Mouse (Mus musculus) brain, embryonic 14.5 days (tissue): ENCODE results near the gene Gm3417.

Experiments
- CTCF ChIP-seq: fragments of 200-500 bp; IDR thresholded peaks from 2 replicates; pipeline ENCODE4 v1.5.1; 2012; ENCODE audit warnings: inconsistent platforms, mild to moderate bottlenecking, moderate library complexity, borderline replicate concordance; ENCODE audit not compliant: insufficient read depth, insufficient read length; ENCODE audit errors: extremely low read depth
- POLR2A ChIP-seq: fragments of 200-500 bp; IDR thresholded peaks from 2 replicates; pipeline ENCODE4 v1.6.1; 2012; ENCODE audit warnings: mild to moderate bottlenecking, inconsistent platforms, borderline replicate concordance; ENCODE audit not compliant: poor library complexity, insufficient read depth, insufficient read length, severe bottlenecking; ENCODE audit errors: extremely low read depth

- TF ChIP-seq CTCF: no peak
- TF ChIP-seq POLR2A: no peak
These were observed 34.9 kb downstream of the Gm3417 start for GRCm38 (mm10) chr17:14943729-14944059.
